Mouse (Mus musculus) lung, embryonic 15.5 days (tissue): ENCODE measurements around the gene Cers2. TPM values are rescaled to one million over a fixed set of nuclear protein-coding genes. Genes with fewer than 3 reads are reported as not detected.
"Not testable (repeated sequence)": the region's sequence is repeated elsewhere in the genome, so short reads cannot be mapped to it uniquely, and the experiment has no call there.

Experiments
- ATAC-seq: fragments of 200-750 bp; cut with Nextera tagmentation; 2 replicates; pipeline ENCODE4 v1.8.0; 2017; ENCODE audit warnings: moderate number of reproducible peaks, borderline replicate concordance; ENCODE audit not compliant: low FRiP score, low TSS enrichment; ENCODE audit errors: extremely low read depth
- H3K27ac ChIP-seq: fragments of 300-500 bp; sonication (generic); 2 replicates; pipeline ENCODE4 v1.5.1; 2015; ENCODE audit warnings: moderate library complexity, mild to moderate bottlenecking, inconsistent platforms
- H3K27me3 ChIP-seq: fragments of 300-500 bp; sonication (generic); 2 replicates; pipeline ENCODE4 v1.6.1; 2015; ENCODE audit warnings: inconsistent platforms
- H3K36me3 ChIP-seq: fragments of 300-500 bp; sonication (generic); 2 replicates; pipeline ENCODE4 v1.6.1; 2015; ENCODE audit warnings: inconsistent platforms
- H3K4me1 ChIP-seq: fragments of 300-500 bp; sonication (generic); 2 replicates; pipeline ENCODE4 v1.6.1; 2015; ENCODE audit warnings: inconsistent platforms
- H3K4me2 ChIP-seq: fragments of 300-500 bp; sonication (generic); 2 replicates; pipeline ENCODE4 v1.6.1; 2015; ENCODE audit warnings: inconsistent platforms, mild to moderate bottlenecking, moderate library complexity
- H3K4me3 ChIP-seq: fragments of 300-500 bp; sonication (generic); 2 replicates; pipeline ENCODE4 v1.5.1; 2015; ENCODE audit warnings: mild to moderate bottlenecking, inconsistent platforms
- H3K9ac ChIP-seq: fragments of 300-500 bp; sonication (generic); 2 replicates; pipeline ENCODE4 v1.6.1; 2015; ENCODE audit warnings: inconsistent platforms
- H3K9me3 ChIP-seq: fragments of 300-500 bp; sonication (generic); 2 replicates; pipeline ENCODE4 v1.6.1; 2016; ENCODE audit warnings: inconsistent platforms
- WGBS: fragments of 180-500 bp; shearing (Covaris S2); methylation state at CpG from one replicate; pipeline ENCODE4 v1.1.7; 2015; 5-methylcytosine and 5-hydroxymethylcytosine counted together
- polyA plus RNA-seq: library from polyadenylated mRNA; unstranded; fragments of >200 nt; fragmentation: Nextera tagmentation; extraction: Ambion mirVana; gene quantifications from 2 replicates; pipeline ENCODE4 v1.2.1, GENCODE M21; 2015

The Cers2 gene
- polyA plus RNA-seq, 1 experiment from 2014 or later = 203 TPM

DNA sequence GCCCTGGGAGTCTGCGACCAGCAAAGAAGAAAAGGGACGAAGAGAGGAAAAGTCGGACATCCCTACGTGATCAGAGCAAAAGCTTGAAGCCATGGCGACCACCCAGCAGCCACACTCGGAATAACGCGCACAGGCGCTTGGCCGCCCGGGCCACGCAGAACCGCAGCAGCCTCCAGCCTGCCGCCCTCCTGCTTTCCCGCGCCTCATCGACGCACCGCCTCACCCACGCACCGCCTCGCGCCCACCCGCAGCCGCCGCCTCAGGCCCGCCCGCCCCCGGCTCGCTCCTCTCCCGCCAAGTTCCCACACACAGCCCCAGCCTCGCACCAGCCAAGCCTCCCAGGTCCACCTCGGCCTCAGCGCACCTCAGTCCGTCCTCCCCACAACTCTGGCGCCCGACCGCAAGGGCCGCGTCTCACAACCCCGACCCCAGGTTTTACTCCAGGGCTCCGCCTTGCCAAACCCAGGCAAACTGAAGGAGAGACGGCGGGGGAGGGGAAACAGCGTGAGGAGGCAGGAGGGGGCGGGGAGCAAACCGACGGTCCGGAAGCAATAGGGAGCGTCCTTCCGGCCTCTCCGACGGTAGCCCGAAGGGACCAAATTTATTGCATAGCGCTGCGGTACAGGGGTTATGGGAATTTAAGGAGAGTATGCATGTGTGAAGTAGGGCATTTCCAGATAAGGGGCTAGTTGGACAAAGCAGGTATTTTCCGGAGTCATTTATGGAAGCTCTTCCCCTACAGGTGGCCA lies 42.3 kb downstream of the Cers2 start, which contains the start of gene Setdb1:
Setdb1 (minus strand) TSS at position 502 of the 749 bp plus-strand sequence.
- Histone ChIP-seq H3K36me3 (peaks cover 15% of the 10 kb centered on the region), H3K4me2 (peak within 1 kb of the TSS; percentile 49), H3K4me3 (peak within 1 kb of the TSS; percentile 49), H3K9ac (peak within 1 kb of the TSS; percentile 52)
- not testable (repeated sequence) for H3K9me3 ChIP-seq, H3K27ac ChIP-seq, H3K4me1 ChIP-seq, H3K27me3 ChIP-seq
- WGBS = 0% methylated on average over 36 of the region's 57 CpGs
- peak; percentile 91 for ATAC-seq

DNA sequence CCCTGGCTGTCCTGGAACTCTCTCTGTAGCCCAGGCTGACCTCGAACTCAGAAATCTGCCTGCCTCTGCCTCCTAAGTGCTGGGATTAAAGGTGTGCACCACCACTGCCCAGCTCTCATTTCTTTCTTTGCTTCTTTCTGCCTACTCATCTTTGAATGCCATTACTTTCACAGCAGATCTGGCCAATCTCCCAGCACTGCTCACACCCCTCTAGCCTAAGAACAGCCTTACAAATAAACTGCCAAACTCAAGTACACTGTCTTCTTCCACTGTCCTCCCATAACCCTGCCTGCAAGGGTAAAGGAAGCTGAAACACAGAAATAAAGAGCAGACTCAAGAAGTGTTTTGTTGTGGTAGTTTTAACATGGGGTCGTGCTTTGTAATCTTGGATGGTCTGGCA lies 43.2 kb downstream of the Cers2 start:
- H3K4me3 ChIP-seq = no peak overlapping the region
- H3K36me3 ChIP-seq = peaks cover 11% of the 10 kb centered on the region
- ATAC-seq = no peak
- H3K4me1 ChIP-seq = no peaks in the 10 kb centered on the region
- 86% methylated on average over 2 of the region's 2 CpGs for WGBS
- H3K9ac ChIP-seq = no peak overlapping the region
- no peak overlapping the region for H3K4me2 ChIP-seq
- no peaks in the 10 kb centered on the region for H3K27me3 ChIP-seq
- no peaks in the 10 kb centered on the region for H3K9me3 ChIP-seq
- no peak overlapping the region for H3K27ac ChIP-seq

DNA sequence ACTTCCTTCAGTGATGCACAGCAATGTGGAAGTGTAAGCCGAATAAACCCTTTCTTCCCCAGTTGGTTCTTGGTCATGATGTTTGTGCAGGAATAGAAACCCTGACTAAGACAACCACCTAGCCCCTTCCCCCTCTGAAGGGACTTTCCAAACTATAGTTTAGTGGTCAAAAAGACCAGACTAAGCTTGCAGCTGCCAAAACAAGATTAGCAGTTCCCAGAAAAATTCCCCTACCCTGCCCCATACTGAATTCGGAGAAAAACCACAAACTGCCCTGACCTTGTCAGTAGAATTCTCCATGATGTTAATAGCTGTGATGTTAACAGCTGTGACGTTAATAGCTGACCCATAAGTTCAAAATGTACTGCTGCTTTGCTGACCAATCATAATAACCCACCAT lies 45.7 kb downstream of the Cers2 start:
- not testable (repeated sequence) for ATAC-seq, H3K27ac ChIP-seq

DNA sequence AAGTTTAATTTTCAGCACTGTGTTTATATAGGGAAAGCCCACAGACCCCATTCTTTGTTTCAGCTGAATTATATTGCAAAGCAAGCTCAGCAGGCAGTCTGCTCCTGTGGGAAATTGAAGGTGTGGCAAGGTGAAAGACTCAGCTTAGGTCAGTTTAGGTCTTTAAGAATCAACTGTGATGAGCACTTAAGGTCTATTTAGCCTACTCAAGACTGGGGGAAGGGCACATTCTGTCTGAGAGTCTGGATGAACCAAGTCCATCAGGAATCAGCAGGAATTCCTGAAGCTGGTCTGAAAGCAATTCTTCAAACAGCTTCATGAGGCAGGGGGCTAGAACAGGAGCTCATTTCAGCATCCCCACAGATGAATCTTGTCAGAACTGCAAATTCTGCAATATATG lies 55.5 kb downstream of the Cers2 start:
- H3K4me1 ChIP-seq = no peaks in the 10 kb centered on the region
- no peaks in the 10 kb centered on the region for H3K9me3 ChIP-seq
- no peaks in the 10 kb centered on the region for H3K27me3 ChIP-seq
- H3K4me2 ChIP-seq = no peak overlapping the region
- no peak for ATAC-seq
- no peak overlapping the region for H3K9ac ChIP-seq
- no peak overlapping the region for H3K27ac ChIP-seq
- H3K4me3 ChIP-seq = no peak overlapping the region
- no peaks in the 10 kb centered on the region for H3K36me3 ChIP-seq

More for the DNA sequence above, 45.7 kb downstream of the Cers2 start:
- H3K9ac ChIP-seq, H3K4me1 ChIP-seq, H3K36me3 ChIP-seq, H3K4me3 ChIP-seq, H3K27me3 ChIP-seq, H3K4me2 ChIP-seq, H3K9me3 ChIP-seq: not testable (repeated sequence)
- WGBS = 70% methylated on average over 3 of the region's 3 CpGs

Other genes starting within 250 kb of the Cers2 start
- gene Pip5k1a, start 207.9 kb upstream of the Cers2 start, polyA plus RNA-seq = 17.2 and 18.1 TPM in 2 replicates
- 163 and 165 TPM in 2 replicates for gene Vps72, start 203.8 kb upstream of the Cers2 start, polyA plus RNA-seq
- 1.3 and 2.1 TPM in 2 replicates for gene Tmod4, start 190.3 kb upstream of the Cers2 start, polyA plus RNA-seq
- gene Scnm1, start 180.8 kb upstream of the Cers2 start, polyA plus RNA-seq = 64.0 and 71.4 TPM in 2 replicates
- gene Lysmd1, start 180.7 kb upstream of the Cers2 start, polyA plus RNA-seq = 13.3 and 14.9 TPM in 2 replicates
- 4.0 and 4.5 TPM in 2 replicates for gene Tnfaip8l2, start 172.4 kb upstream of the Cers2 start, polyA plus RNA-seq
- 3.6 and 3.8 TPM in 2 replicates for gene Sema6c, start 154.3 kb upstream of the Cers2 start, polyA plus RNA-seq
- 9.9 and 11.2 TPM in 2 replicates for gene Gabpb2, start 96.9 kb upstream of the Cers2 start, polyA plus RNA-seq
- gene Cdc42se1, start 86.1 kb upstream of the Cers2 start, polyA plus RNA-seq = 111 and 115 TPM in 2 replicates
- gene Mllt11, start 82.6 kb upstream of the Cers2 start, polyA plus RNA-seq = 10.7 and 11.6 TPM in 2 replicates
- 0.32 and 0.60 TPM in 2 replicates for gene Gm128, start 73.2 kb upstream of the Cers2 start, polyA plus RNA-seq
- gene Bnipl, start 63.6 kb upstream of the Cers2 start, polyA plus RNA-seq = 4.0 and 4.1 TPM in 2 replicates
- 38.1 and 41.6 TPM in 2 replicates for gene Mindy1, start 33.4 kb upstream of the Cers2 start, polyA plus RNA-seq
- gene Prune1, start 32.7 kb upstream of the Cers2 start, polyA plus RNA-seq = 21.0 and 23.9 TPM in 2 replicates
- gene Anxa9, start 7.6 kb upstream of the Cers2 start, polyA plus RNA-seq = 1.6 and 2.3 TPM in 2 replicates
- gene Setdb1, start 42.4 kb downstream of the Cers2 start, polyA plus RNA-seq = 35.7 and 40.4 TPM in 2 replicates
- not detected in 2 replicates for gene 4930558C23Rik, start 88.0 kb downstream of the Cers2 start, polyA plus RNA-seq
- gene Arnt, start 119.6 kb downstream of the Cers2 start, polyA plus RNA-seq = 48.0 and 48.5 TPM in 2 replicates
- 4.2 and 5.2 TPM in 2 replicates for gene Ctsk, start 184.5 kb downstream of the Cers2 start, polyA plus RNA-seq
- 24.2 and 30.4 TPM in 2 replicates for gene Ctss, start 212.0 kb downstream of the Cers2 start, polyA plus RNA-seq
- gene Hormad1, start 244.9 kb downstream of the Cers2 start, polyA plus RNA-seq = 0.10 TPM in 1 of 2 replicates, not detected in the other